Mouse (Mus musculus) megakaryocyte-erythroid progenitor cell, adult 5-6 weeks (primary cell): ENCODE measurements around the gene Otop2. TPM values are rescaled to one million over a fixed set of nuclear protein-coding genes. Genes with fewer than 3 reads are reported as not detected.

Experiments
- ATAC-seq: replicated peaks from 2 replicates; pipeline ENCODE4 v1.8.0; 2016; ENCODE audit warnings: mild to moderate bottlenecking, inconsistent platforms; ENCODE audit not compliant: severe bottlenecking, poor library complexity, low FRiP score, low TSS enrichment
- total RNA-seq, 2 experiments: library from RNA; stranded (forward) in 1 of 2; stranded (reverse) in 1 of 2; fragments of 200-1000, 215-1000 nt in 1 of 2; fragments of >200 nt in 1 of 2; fragmentation: Nextera tagmentation in 1 of 2; gene quantifications; 2 replicates each; pipeline ENCODE4 v1.2.3; 2014 to 2017

Otop2 gene
- total RNA-seq, 2 experiments from 2014 or later = not detected

- no peak for ATAC-seq
Measured at GRCm38 (mm10) chr11:115335223-115335622, 28.3 kb downstream of the Otop2 start.

GRCm38 (mm10) chr11:115336115-115336514 lies 29.2 kb downstream of the Otop2 start:
- no peak for ATAC-seq

GRCm38 (mm10) chr11:115337350-115337749 lies 30.4 kb downstream of the Otop2 start:
- no peak for ATAC-seq

- no peak for ATAC-seq
Measured at GRCm38 (mm10) chr11:115337826-115338225, 30.9 kb downstream of the Otop2 start.

GRCm38 (mm10) chr11:115341246-115341645 lies 34.3 kb downstream of the Otop2 start:
- no peak for ATAC-seq

DNA sequence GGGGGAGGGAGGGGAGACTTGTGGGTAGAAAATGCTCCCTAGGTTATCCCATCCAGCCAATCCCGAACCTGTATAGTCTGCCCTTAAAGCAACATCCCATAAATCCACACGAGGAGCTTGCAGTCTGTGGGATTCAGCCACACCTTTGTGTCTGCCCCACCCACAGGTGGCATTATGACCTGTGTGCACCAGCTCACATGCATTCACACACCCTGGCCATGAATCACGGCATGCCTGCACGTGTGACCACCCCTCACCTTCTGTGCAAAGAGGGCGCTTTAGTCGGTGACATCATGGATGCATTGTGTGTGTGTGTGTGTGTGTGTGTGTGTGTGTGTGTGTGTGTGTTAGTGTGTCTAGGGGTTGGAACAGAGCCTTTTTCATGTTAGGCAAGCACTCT lies 34.9 kb downstream of the Otop2 start:
- no peak for ATAC-seq

- ATAC-seq = no peak; the same call in 1 of the 2 replicates
Measured at GRCm38 (mm10) chr11:115344967-115345366, 38.0 kb downstream of the Otop2 start.

GRCm38 (mm10) chr11:115345515-115345914 lies 38.6 kb downstream of the Otop2 start:
- ATAC-seq = no peak

- no peak for ATAC-seq
Measured at GRCm38 (mm10) chr11:115348681-115349248, 41.8 kb downstream of the Otop2 start.

GRCm38 (mm10) chr11:115349976-115350375 lies 43.0 kb downstream of the Otop2 start:
- ATAC-seq = no peak

- no peak for ATAC-seq
Measured at GRCm38 (mm10) chr11:115353375-115353774, 46.4 kb downstream of the Otop2 start.

DNA sequence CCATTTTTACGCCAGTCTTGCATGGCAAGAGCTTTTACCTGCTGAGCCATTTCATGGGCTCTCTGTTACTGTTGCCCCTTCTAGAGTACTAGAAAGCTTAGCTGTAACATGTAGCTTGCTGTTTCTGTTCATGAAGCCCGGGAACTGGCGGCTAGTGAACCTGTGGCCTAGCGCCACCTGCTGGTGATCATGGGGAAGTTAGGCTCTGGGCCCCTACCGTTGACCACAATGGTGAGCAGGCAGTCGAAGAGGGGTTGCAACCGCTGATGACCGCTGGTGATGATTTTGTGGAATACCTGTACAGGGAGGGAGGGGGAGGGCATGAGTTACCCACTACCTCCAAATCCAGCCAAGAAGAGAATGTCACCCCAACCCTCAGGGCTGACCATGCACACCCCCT lies 47.2 kb downstream of the Otop2 start:
- ATAC-seq = peak; percentile 66; the same call in 1 of the 2 replicates

DNA sequence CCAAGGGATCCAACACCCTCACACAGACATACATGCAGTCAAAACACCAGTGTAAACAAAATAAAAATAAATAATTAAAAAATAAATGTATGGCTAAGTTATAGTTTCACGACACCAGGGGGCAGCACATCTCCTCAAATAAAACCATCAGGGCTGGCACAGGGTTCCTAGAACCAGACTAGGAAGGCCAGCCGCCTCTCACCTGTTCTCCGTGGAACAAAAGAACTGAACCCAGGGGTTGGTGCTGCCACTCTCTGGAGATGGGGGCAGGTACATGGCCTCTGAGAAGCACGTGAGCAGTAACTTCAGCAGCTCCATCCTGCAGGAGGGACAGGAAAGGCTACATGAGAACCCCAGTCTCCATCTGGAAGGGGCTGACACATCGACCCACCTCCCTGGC lies 51.5 kb downstream of the Otop2 start:
- ATAC-seq = no peak

DNA sequence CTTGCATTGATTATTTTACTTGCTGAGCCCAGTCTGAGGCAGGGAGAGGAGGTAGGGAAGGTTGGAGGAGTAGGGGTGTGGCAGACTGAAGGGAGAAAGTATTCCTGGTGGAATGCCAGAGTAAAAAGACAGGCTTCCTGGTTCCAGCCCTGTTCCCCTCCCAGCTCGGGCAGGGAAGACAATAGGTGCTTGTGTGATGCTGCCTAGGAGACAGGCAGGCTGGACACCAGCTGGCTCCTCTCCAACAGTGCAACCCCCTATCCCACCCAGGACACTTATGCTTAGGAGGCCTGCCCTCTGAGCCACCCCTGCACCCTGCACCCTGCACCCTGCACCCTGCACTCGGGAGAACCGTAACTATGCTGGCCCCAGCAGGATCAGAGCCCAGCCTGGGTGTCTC lies 52.3 kb downstream of the Otop2 start:
- ATAC-seq = no peak

- no peak for ATAC-seq
Measured at GRCm38 (mm10) chr11:115359726-115360125, 52.8 kb downstream of the Otop2 start.

GRCm38 (mm10) chr11:115364136-115364535 lies 57.2 kb downstream of the Otop2 start:
- ATAC-seq = no peak

- no peak for ATAC-seq
Measured at GRCm38 (mm10) chr11:115366039-115366705, 59.2 kb downstream of the Otop2 start.

- ATAC-seq = no peak
Measured at GRCm38 (mm10) chr11:115366706-115367394, 59.9 kb downstream of the Otop2 start.

GRCm38 (mm10) chr11:115367395-115367944 lies 60.5 kb downstream of the Otop2 start, which contains the start of gene Hid1:
TSS of gene Hid1 (minus strand) at chr11:115367756.
- ATAC-seq = peak; percentile 86

DNA sequence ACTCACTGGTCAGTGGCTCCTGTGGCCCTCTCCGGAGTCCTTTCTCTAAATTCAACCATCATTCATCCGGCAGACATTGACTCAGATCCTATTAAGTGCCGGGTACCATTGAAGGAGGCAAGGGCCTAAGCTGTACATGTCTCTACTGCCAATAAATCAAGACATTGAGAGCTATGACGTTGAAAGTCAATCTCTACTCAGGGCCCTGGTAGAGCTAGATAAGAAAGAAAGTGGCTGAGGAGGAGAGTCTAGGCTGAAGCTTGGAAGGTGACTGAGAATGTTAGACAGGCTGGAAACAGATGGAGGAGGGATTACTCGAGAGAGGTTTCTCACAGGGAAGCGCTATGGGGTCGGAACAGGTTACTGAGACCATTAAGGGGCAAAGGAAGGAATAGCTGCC lies 63.4 kb downstream of the Otop2 start:
- 0 out of 2 replicates have a peak, but pooled peaks have one; percentile 28 for ATAC-seq
